Mouse (Mus musculus) T-cell, adult 2 months (primary cell): ENCODE results near the gene Gm8257.
"Not testable (repeated sequence)": the region's sequence is repeated elsewhere in the genome, so short reads cannot be mapped to it uniquely, and the experiment has no call there.

ENCODE experiments used
- DNase-seq: peaks from one replicate; pipeline ENCODE4 v3.0.0; 2022; ENCODE audit warnings: low spot score

Gm8257 gene

DNA sequence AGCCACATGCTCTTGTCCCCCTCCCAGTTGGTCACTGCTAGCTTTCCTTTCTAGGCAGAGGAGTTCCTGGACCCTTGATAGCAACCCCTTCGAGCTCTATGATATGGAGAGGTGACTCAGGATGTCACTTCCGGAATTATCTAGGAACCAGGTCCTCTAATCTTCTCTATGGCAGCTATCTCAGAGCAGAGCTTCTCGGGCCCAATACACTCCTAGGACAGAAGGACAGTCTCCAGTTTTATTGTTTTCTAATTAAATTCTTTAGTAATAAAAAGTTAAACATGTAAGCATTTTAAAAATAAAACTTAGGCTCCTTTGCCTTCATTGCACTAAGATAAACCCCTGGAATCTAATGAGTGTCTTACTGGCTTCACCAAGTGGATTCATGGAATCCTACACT lies at the start of gene Gm8257:
Gene Gm8257, minus strand, starts transcription at position 101 of the 400 bp plus-strand sequence.
- not testable (repeated sequence) for DNase-seq

DNA sequence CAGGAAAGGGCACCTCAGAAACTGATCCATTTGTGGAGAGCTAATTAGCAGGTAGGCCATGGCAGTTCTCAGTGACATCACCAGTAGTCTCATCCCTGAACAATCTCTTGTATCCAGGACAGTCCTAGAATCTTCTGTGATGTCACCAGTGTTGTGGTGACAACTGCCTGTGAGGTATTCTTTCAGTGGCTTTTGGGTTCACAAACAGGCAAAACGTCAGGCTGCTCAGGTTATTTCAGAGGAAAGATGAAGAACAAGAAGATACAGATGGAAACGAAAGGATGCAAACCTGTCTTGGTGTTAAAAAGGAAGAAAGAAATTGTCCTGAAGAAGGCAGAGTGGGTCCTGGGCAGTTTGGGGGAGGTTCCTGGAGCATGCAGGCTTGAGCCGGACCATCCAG lies 44.0 kb upstream of the Gm8257 start, which contains the start of gene Gm8267:
Gene Gm8267, minus strand, starts transcription at position 101 of the 400 bp plus-strand sequence.
- DNase-seq: no peak

DNA sequence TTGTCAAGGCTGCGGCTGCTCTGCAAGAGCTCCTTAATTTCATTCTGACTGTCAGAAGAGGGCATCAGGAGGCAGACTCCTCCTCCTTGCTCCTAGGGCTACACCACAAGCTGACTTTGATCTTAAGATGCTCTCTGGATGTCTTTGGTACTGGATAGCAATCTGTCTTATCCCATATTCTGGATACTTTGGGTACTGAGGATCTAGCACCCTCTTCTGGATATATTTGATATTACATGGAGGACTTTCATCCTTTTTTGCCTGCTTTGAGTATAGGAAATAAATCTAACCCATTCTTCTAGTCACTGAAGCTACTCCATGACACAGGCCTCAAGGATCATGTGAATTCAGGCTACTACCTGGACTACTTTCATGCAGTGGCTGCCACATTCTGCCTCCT lies 36.5 kb upstream of the Gm8257 start:
- DNase-seq: not testable (repeated sequence)

DNA sequence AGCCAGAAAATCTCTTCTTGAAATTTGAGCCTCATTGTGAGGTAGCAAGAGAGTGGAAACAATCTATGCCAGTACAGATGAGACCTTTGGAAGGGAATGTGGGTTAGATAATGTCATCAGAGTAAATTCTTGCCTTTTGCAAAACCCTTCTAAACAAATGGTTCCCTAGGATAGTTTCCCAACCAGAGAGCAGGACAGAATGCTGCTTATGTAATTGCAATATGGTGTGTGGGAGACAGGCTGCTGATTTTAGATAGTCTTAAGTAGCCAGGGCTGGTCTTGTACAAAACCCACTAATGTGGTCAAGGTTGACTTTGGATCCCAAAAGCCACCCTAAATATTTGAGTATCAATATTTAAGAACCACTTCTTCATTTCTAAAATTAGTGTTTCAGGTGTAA lies 24.5 kb upstream of the Gm8257 start:
- DNase-seq: not testable (repeated sequence)

DNA sequence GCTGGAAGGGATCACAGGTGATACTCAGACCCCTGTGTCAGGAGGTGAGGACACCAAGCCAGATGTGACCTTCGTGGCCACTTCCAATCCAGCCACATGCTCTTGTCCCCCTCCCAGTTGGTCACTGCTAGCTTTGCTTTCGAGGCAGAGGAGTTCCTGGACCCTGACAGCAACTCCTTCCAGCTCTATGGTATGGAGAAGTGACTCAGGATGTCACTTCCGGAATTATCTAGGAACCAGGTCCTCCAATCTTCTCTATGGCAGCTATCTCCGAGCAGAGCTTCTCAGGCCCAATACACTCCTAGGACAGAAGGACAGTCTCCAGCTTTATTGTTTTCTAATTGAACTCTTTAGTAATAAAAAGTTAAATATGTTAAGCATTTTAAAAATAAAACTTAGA lies 78.5 kb downstream of the Gm8257 start, which contains the start of gene Gm5624:
Gene Gm5624, minus strand, starts transcription at position 202 of the 400 bp plus-strand sequence.
- not testable (repeated sequence) for DNase-seq
